Mouse (Mus musculus) midbrain, embryonic 12.5 days (tissue): ENCODE measurements around the gene Mt1. TPM values are rescaled to one million over a fixed set of nuclear protein-coding genes. Genes with fewer than 3 reads are reported as not detected.

Source experiments
- ATAC-seq: fragments of 200-750 bp; cut with Nextera tagmentation; 2 replicates; pipeline ENCODE4 v1.8.0; 2017; ENCODE audit warnings: low read depth, moderate TSS enrichment, moderate library complexity; ENCODE audit not compliant: low FRiP score
- H3K27ac ChIP-seq: fragments of 300-500 bp; sonication (generic); replicated peaks from 2 replicates; pipeline ENCODE4 v1.5.1; 2016; ENCODE audit warnings: mild to moderate bottlenecking
- H3K27me3 ChIP-seq: fragments of 300-500 bp; sonication (generic); 2 replicates; pipeline ENCODE4 v1.6.1; 2016; ENCODE audit warnings: mild to moderate bottlenecking
- H3K36me3 ChIP-seq: fragments of 300-500 bp; sonication (generic); 2 replicates; pipeline ENCODE4 v1.6.1; 2016
- H3K4me1 ChIP-seq: fragments of 300-500 bp; sonication (generic); 2 replicates; pipeline ENCODE4 v1.6.1; 2016
- H3K4me2 ChIP-seq: fragments of 300-500 bp; sonication (generic); replicated peaks from 2 replicates; pipeline ENCODE4 v1.6.1; 2016; ENCODE audit warnings: mild to moderate bottlenecking, moderate library complexity
- H3K4me3 ChIP-seq: fragments of 300-500 bp; sonication (generic); 2 replicates; pipeline ENCODE4 v1.5.1; 2016; ENCODE audit warnings: mild to moderate bottlenecking
- H3K9ac ChIP-seq: fragments of 300-500 bp; sonication (generic); replicated peaks from 2 replicates; pipeline ENCODE4 v1.6.1; 2016; ENCODE audit warnings: mild to moderate bottlenecking, moderate library complexity
- H3K9me3 ChIP-seq: fragments of 300-500 bp; sonication (generic); 2 replicates; pipeline ENCODE4 v1.6.1; 2016; ENCODE audit warnings: mild to moderate bottlenecking
- WGBS: fragments of 180-500 bp; shearing (Covaris S2); methylation state at CpG from one replicate; pipeline ENCODE4 v1.1.7; 2016; 5-methylcytosine and 5-hydroxymethylcytosine counted together
- polyA plus RNA-seq: library from polyadenylated mRNA; unstranded; fragments of >200 nt; fragmentation: Nextera tagmentation; extraction: Ambion mirVana; gene quantifications from 2 replicates; pipeline ENCODE4 v1.2.1, GENCODE M21; 2016

Mt1 gene
- polyA plus RNA-seq, 1 experiment from 2014 or later, result 31.1 TPM

GRCm38 (mm10) chr8:94174619-94175213, 4.2 kb upstream of the Mt1 start:
- 18% methylated on average over 7 of the region's 7 CpGs for WGBS
- H3K36me3 ChIP-seq, result no peaks in the 10 kb centered on the region
- no peaks in the 10 kb centered on the region for H3K9me3 ChIP-seq
- H3K27ac ChIP-seq, result no peak overlapping the region
- ATAC-seq, result no peak
- no peak overlapping the region for H3K9ac ChIP-seq
- H3K27me3 ChIP-seq, result peaks cover 99% of the 10 kb centered on the region
- H3K4me3 ChIP-seq, result no peak overlapping the region
- no peak overlapping the region for H3K4me2 ChIP-seq
- peaks cover 32% of the 10 kb centered on the region for H3K4me1 ChIP-seq

GRCm38 (mm10) chr8:94177716-94178390, 1.0 kb upstream of the Mt1 start:
- H3K36me3 ChIP-seq, result no peaks in the 10 kb centered on the region
- ATAC-seq, result no peak
- H3K27ac ChIP-seq, result no peak overlapping the region
- peaks cover 27% of the 10 kb centered on the region for H3K4me1 ChIP-seq
- no peaks in the 10 kb centered on the region for H3K9me3 ChIP-seq
- WGBS, result 64% methylated on average over 7 of the region's 7 CpGs
- H3K4me3 ChIP-seq, result no peak overlapping the region
- H3K4me2 ChIP-seq, result no peak overlapping the region
- H3K27me3 ChIP-seq, result peaks cover 98% of the 10 kb centered on the region
- H3K9ac ChIP-seq, result no peak overlapping the region

DNA sequence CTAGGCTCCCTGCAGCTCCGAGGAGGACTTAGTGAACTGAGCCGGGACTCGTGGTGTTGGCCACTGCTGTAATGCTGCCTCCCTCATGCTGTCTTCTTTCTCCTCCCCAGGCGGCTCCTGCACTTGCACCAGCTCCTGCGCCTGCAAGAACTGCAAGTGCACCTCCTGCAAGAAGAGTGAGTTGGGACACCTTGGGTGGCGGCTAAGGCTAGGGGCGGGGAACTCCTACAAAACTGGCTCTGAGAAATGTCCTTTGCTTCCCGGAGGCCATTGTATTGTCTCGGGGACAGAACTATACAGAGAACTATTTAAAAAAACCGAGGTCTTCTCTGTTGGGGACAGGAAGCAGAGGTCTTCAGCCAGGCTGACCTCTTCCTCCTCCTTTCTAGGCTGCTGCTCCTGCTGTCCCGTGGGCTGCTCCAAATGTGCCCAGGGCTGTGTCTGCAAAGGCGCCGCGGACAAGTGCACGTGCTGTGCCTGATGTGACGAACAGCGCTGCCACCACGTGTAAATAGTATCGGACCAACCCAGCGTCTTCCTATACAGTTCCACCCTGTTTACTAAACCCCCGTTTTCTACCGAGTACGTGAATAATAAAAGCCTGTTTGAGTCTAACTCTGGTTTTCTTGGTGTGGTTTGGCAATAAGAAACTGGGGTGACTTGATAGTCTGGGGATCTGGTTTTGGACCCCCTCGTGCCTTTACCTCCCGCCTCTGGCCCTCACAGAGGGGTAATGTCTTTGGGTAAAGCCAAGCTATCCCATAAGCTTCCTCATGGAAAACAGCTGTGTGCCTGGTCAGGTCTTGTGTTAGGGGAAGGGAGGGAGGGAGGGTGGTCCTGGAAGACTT, 1.1 kb downstream of the Mt1 start:
- H3K9ac ChIP-seq, result no peak overlapping the region
- peak overlapping the region; percentile 43 for H3K4me3 ChIP-seq
- 3% methylated on average over 25 of the region's 25 CpGs for WGBS
- H3K27me3 ChIP-seq, result peaks cover 98% of the 10 kb centered on the region
- H3K4me1 ChIP-seq, result peaks cover 24% of the 10 kb centered on the region
- H3K27ac ChIP-seq, result no peak overlapping the region
- peak overlapping the region; percentile 78 for H3K4me2 ChIP-seq
- no peak for ATAC-seq
- no peaks in the 10 kb centered on the region for H3K9me3 ChIP-seq
- no peaks in the 10 kb centered on the region for H3K36me3 ChIP-seq

DNA sequence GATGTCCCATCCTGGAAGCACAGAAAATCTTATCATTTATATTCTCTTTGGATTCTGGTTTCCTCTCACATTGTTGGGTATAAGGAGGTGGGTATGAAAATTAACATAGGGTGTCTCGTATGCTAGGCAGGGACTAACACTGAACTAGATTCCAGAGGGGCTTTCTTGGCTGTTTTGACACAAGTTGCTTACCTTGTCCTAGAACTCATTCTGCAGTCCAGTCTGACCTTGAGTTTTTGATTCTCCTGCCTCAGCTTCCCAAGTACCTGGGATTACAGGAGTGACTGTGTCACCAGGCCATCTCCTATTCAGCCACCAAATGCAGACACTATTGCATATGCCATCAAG, 1.7 kb downstream of the Mt1 start:
- WGBS, result 79% methylated on average over 1 of the region's 1 CpGs
- Histone ChIP-seq H3K27me3 (peaks cover 98% of the 10 kb centered on the region), H3K9me3 (no peaks in the 10 kb centered on the region), H3K9ac (no peak overlapping the region), H3K27ac (no peak overlapping the region), H3K36me3 (no peaks in the 10 kb centered on the region), H3K4me1 (peaks cover 23% of the 10 kb centered on the region), H3K4me3 (no peak overlapping the region), H3K4me2 (no peak overlapping the region)
- ATAC-seq, result no peak

GRCm38 (mm10) chr8:94182055-94182929, 3.4 kb downstream of the Mt1 start:
- Histone ChIP-seq H3K27ac (no peak overlapping the region), H3K36me3 (no peaks in the 10 kb centered on the region), H3K4me1 (peaks cover 33% of the 10 kb centered on the region), H3K4me3 (no peak overlapping the region), H3K27me3 (peaks cover 98% of the 10 kb centered on the region), H3K4me2 (no peak overlapping the region), H3K9me3 (no peaks in the 10 kb centered on the region), H3K9ac (no peak overlapping the region)
- ATAC-seq, result no peak
- WGBS, result 64% methylated on average over 13 of the region's 13 CpGs

DNA sequence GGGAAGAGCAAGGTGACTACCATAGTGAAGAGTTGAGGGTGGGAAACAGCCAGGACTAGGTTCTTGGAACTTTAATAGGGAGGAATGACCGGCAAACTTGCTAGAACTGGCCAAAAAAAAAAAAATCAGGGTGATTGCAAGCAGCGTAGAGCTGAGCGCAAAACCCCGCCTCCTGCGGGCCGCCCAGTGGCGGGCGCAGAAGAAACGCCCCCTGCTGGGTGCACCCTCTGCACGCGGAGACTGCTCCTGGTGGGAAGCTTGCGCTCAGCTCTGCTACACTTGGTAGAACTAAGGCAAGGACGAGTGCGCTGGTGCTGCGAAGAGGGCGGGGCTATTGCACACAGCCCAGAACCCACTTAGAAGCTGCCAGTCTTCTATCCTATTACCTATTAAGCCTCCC, 4.2 kb downstream of the Mt1 start:
- Histone ChIP-seq H3K36me3 (no peaks in the 10 kb centered on the region), H3K4me2 (peak overlapping the region; percentile 31), H3K9ac (no peak overlapping the region), H3K27ac (no peak overlapping the region), H3K9me3 (no peaks in the 10 kb centered on the region), H3K27me3 (peaks cover 98% of the 10 kb centered on the region), H3K4me1 (peaks cover 37% of the 10 kb centered on the region), H3K4me3 (peak overlapping the region; percentile 9; the same call in 1 of the 2 replicates)
- ATAC-seq, result peak; percentile 53
- under 1% methylated on average over 16 of the region's 16 CpGs for WGBS

DNA sequence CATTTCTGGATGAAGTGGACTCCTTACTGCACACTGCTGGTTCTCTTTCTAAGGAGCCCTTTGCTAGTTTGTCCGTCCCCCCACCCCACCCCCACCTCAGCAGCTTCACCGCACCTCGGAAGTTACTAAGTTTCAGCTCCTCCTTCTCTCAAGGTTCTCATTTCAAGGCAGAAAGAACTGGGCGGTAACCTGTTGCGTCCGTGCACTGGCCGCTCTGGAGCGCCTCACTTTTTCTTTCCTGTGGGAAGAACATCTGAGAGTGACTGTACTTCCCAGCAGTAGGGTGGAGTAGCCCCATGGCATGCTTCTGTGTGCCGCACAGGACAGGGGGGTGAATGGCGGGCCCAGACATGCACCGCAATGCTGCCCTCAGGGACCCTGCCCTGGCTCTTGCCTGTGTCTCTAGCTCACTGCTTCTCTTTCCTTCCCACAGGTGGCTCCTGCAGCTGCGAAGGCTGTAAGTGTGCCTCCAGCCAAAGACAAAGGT, 5.5 kb downstream of the Mt1 start:
- no peak overlapping the region for H3K4me2 ChIP-seq
- 16% methylated on average over 12 of the region's 12 CpGs for WGBS
- no peaks in the 10 kb centered on the region for H3K36me3 ChIP-seq
- no peak overlapping the region for H3K27ac ChIP-seq
- no peak overlapping the region for H3K4me3 ChIP-seq
- H3K9me3 ChIP-seq, result no peaks in the 10 kb centered on the region
- H3K9ac ChIP-seq, result no peak overlapping the region
- ATAC-seq, result no peak
- peaks cover 29% of the 10 kb centered on the region for H3K4me1 ChIP-seq
- peaks cover 95% of the 10 kb centered on the region for H3K27me3 ChIP-seq

DNA sequence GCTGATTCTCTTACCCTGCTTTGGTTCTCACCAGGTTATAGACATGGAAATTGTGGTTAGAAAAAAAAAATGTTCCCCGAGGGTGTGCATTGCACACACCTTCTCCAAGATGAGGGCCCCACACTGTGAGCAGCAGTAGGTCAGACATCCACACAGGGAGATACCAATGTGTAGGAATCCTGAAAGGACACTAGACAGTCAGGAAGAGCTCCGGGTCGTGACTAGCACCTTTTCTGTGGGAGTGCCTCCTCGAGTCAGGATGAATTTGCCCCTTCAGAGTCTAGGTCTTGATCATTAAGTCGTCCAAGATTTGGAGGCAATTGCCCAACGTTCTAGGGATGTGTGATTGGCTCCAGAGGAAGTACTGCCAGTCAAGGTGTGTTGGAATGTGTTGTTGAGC, 6.9 kb downstream of the Mt1 start:
- H3K4me1 ChIP-seq, result peaks cover 22% of the 10 kb centered on the region; the same call in 1 of the 2 replicates
- H3K27me3 ChIP-seq, result peaks cover 95% of the 10 kb centered on the region
- no peak overlapping the region for H3K4me2 ChIP-seq
- no peak for ATAC-seq
- 71% methylated on average over 6 of the region's 6 CpGs for WGBS
- no peaks in the 10 kb centered on the region for H3K9me3 ChIP-seq
- no peak overlapping the region for H3K27ac ChIP-seq
- H3K4me3 ChIP-seq, result no peak overlapping the region
- H3K36me3 ChIP-seq, result no peaks in the 10 kb centered on the region
- H3K9ac ChIP-seq, result no peak overlapping the region

GRCm38 (mm10) chr8:94186542-94186941, 7.7 kb downstream of the Mt1 start:
- no peaks in the 10 kb centered on the region for H3K9me3 ChIP-seq
- no peak overlapping the region for H3K9ac ChIP-seq
- no peak overlapping the region for H3K4me3 ChIP-seq
- H3K27ac ChIP-seq, result no peak overlapping the region
- WGBS, result 6% methylated on average over 17 of the region's 17 CpGs
- ATAC-seq, result peak; percentile 32; the same call in 1 of the 2 replicates
- no peaks in the 10 kb centered on the region for H3K36me3 ChIP-seq
- peak overlapping the region; percentile 29 for H3K4me2 ChIP-seq
- peaks cover 93% of the 10 kb centered on the region for H3K27me3 ChIP-seq
- H3K4me1 ChIP-seq, result peaks cover 25% of the 10 kb centered on the region; the same call in 1 of the 2 replicates

DNA sequence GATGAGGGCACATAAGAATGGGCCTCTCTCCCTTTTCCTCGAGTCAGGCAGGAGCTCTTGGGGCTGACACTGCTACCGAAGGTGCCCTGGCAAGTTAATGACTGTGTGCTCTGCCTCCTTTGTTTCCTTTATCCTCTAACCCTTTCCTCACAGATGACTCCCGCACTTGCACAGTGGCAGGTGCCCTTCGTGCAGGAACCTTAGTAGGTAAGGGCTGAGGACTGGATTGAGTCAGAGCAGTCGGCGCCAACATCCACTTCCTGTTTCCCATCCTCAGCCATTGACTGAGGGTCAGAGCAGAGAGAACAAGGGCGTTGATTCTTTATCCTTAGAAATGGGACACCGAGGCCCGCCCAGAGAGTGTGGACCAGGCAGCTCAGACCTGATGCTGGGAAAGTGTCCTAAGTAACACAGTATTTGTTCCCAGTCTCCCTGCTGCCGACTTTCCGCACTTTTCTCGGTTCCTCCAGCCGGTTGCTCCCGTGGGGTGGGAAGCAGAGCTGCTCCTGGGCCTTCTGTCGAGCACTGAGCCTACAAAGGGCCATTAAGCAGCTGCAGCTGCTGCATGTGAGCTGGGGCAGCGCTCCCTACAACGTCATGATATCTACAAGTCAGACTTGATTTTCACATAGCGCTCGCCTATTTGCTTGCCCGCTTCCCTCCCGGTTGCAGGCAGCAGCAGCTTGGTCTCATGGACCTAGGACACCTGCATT, 8.6 kb downstream of the Mt1 start:
- no peak overlapping the region; the same call in 1 of the 2 replicates for H3K4me2 ChIP-seq
- peaks cover 84% of the 10 kb centered on the region for H3K27me3 ChIP-seq
- peaks cover 25% of the 10 kb centered on the region; the same call in 1 of the 2 replicates for H3K4me1 ChIP-seq

More for the DNA sequence above, 8.6 kb downstream of the Mt1 start:
- Histone ChIP-seq H3K4me3 (no peak overlapping the region), H3K9ac (no peak overlapping the region), H3K9me3 (no peaks in the 10 kb centered on the region), H3K27ac (no peak overlapping the region; the same call in 1 of the 2 replicates), H3K36me3 (no peaks in the 10 kb centered on the region)
- no peak for ATAC-seq
- WGBS, result 34% methylated on average over 21 of the region's 21 CpGs
